ENCODE assay signal across 8 mouse cellular contexts in the genomic region with DNA sequence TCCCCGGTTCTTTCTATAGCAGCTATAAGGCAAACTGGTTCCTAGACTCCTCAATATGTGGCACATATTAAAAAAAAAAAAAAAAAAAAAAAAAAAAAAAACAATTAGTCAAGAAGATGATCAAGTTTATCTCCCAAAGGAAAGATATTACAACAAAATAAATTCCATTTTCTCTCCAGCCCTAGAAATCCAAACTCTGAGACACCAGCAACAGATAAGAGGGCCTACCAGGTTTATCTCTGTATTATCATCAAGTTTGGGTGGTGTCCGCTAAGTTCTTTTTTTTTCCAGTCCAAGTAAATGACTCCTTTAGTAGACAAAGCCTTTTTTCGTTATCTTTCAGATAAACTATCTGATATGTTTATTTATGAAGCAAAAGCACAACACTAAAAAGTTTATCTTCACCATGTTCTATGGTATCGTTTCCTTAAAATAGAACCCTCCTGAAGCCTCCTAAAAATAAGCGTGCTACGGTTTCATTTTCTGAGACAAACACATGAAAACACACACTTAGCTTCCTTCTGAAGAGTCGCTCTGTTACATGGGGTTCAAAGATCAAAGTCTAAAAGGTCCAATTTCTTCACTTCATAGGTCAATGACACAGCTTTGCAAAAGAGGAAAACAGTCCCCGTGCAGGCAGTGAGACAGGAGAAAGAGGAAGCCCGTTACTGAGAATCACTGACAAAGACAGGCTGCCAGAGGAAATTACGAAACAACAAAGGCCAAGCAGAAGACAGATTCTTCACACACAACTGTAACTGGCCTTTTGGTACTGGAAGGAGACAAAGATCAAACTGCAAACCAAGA. TPM values are rescaled to one million over a fixed set of nuclear protein-coding genes. Genes with fewer than 3 reads are reported as not detected.
DNase-seq lines count a peak whose midpoint lies in the region; ATAC-seq and TF ChIP-seq lines count a peak whose summit lies in the region.

No protein-coding gene starts in this region.

- H3K9me3 ChIP-seq in MEL (replicated peaks; ENCODE audit: insufficient read depth, low read length), result no peaks in the 10 kb centered on the region
- no peaks in the 10 kb centered on the region for H3K9me3 ChIP-seq in forebrain, embryonic 15.5 days

- TF ChIP-seq EP300 in MEL (IDR thresholded peaks at IDR 0.05; ENCODE audit: low read depth in 1 of 2, low read length in 2 of 2), result peak; percentile 47 to 57

- H3K36me3 ChIP-seq in MEL (ENCODE audit: control insufficient read depth in 1 of 2, insufficient read depth in 2 of 2, low read length in 2 of 2), result peaks cover 10 to 57% of the 10 kb centered on the region in 2 experiments
- H3K36me3 ChIP-seq in forebrain, embryonic 15.5 days, result peaks cover 9% of the 10 kb centered on the region; the same call in 1 of the 2 replicates

- H3K4me3 ChIP-seq in MEL (ENCODE audit: control insufficient read depth in 1 of 2, insufficient read depth in 1 of 2, low read depth in 2 of 2, low read length in 2 of 2), result peak overlapping the region; percentile 10 to 27; a peak in 3 of 4 replicates
- no peak overlapping the region for H3K4me3 ChIP-seq in forebrain, embryonic 15.5 days

- TF ChIP-seq CTCF in MEL (IDR thresholded peaks at IDR 0.05 in 2 of 3, conservative IDR thresholded peaks at IDR 0.05 in 1 of 3; ENCODE audit: control insufficient read depth in 1 of 3, insufficient read depth in 1 of 3, low read depth in 2 of 3, low read length in 3 of 3, poor library complexity in 1 of 3, severe bottlenecking in 1 of 3), result no peak

- no peak for TF ChIP-seq RAD21 in MEL (IDR thresholded peaks at IDR 0.05; ENCODE audit: low read depth, low read length)

- no peaks in the 10 kb centered on the region for H3K27me3 ChIP-seq in MEL (ENCODE audit: control insufficient read depth in 1 of 2, insufficient read depth in 2 of 2, low read length in 2 of 2)
- peaks cover 4% of the 10 kb centered on the region; the same call in 1 of the 2 replicates for H3K27me3 ChIP-seq in forebrain, embryonic 15.5 days

- peak; percentile 45 for ATAC-seq in megakaryocyte progenitor cell, adult 5-6 weeks (replicated peaks; ENCODE audit: poor library complexity)
- ATAC-seq in forebrain, embryonic 15.5 days (replicated peaks), result no peak

- DNase-seq in heart, adult 18-20 months, result peak; percentile 72 to 80
- DNase-seq in heart, postnatal 4 days, result no peak
- peak; percentile 82 for DNase-seq in MEL (ENCODE audit: low read depth, low spot score)
- DNase-seq in kidney, postnatal 10 days, result peak; percentile 49
- no peak for DNase-seq in left cerebral cortex, adult 9 months (ENCODE audit: low spot score in 2 of 2)
- no peak for DNase-seq in frontal cortex, postnatal 14 days (ENCODE audit: low spot score in 2 of 2)

- H3K79me2 ChIP-seq in MEL (ENCODE audit: control insufficient read depth, insufficient read depth, low read length, poor library complexity), result peaks cover 48% of the 10 kb centered on the region

- WGBS in forebrain, embryonic 15.5 days, result 70% methylated on average over 10 of the region's 10 CpGs

- peak overlapping the region; percentile 59 for H3K27ac ChIP-seq in MEL (ENCODE audit: control insufficient read depth, low read depth, low read length)
- H3K27ac ChIP-seq in forebrain, embryonic 15.5 days (replicated peaks), result no peak overlapping the region

- no peak overlapping the region for H3K4me2 ChIP-seq in forebrain, embryonic 15.5 days (replicated peaks)

- peaks cover 32 to 55% of the 10 kb centered on the region in 2 experiments for H3K4me1 ChIP-seq in MEL (ENCODE audit: control insufficient read depth in 1 of 2, insufficient read depth in 2 of 2, low read length in 2 of 2)
- H3K4me1 ChIP-seq in forebrain, embryonic 15.5 days, result peaks cover 33% of the 10 kb centered on the region

- no peak for TF ChIP-seq POLR2A in MEL (IDR thresholded peaks at IDR 0.05; ENCODE audit: control insufficient read depth in 1 of 2, insufficient read depth in 1 of 2, low read depth in 1 of 2, low read length in 2 of 2, poor library complexity in 1 of 2)

- 0 out of 2 replicates have a peak overlapping the region, but pooled peaks have one; percentile 28 for H3K9ac ChIP-seq in MEL (ENCODE audit: control insufficient read depth, low read depth, low read length, poor library complexity, severe bottlenecking)
- no peak overlapping the region for H3K9ac ChIP-seq in forebrain, embryonic 15.5 days (replicated peaks)

TF ChIP-seq in MEL, 35 proteins besides CTCF, POLR2A, EP300 and RAD21:
- TF ChIP-seq KAT2A (conservative IDR thresholded peaks at IDR 0.05; ENCODE audit: low read depth, low read length) (no peak), MXI1 (IDR thresholded peaks at IDR 0.05; ENCODE audit: low read depth, low read length) (peak; percentile 67), MYB (IDR thresholded peaks at IDR 0.05; ENCODE audit: low read depth, low read length) (no peak), ZKSCAN1 (IDR thresholded peaks at IDR 0.05; ENCODE audit: low read depth, low read length) (no peak), ETS1 (IDR thresholded peaks at IDR 0.05; ENCODE audit: low read depth, low read length) (peak; percentile 70; the same call in 1 of the 2 replicates), NRF1 (IDR thresholded peaks at IDR 0.05; ENCODE audit: insufficient read depth, low read depth, low read length, poor library complexity, severe bottlenecking) (no peak), GATA1 (IDR thresholded peaks at IDR 0.05; ENCODE audit: low read depth, low read length) (peak; percentile 67), TCF12 (IDR thresholded peaks at IDR 0.05; ENCODE audit: low read depth, low read length) (no peak), POLR2AphosphoS2 (IDR thresholded peaks at IDR 0.05; ENCODE audit: low read length) (no peak), SMC3 (IDR thresholded peaks at IDR 0.05; ENCODE audit: low read depth, low read length) (peak; percentile 9; the same call in 1 of the 2 replicates), BHLHE40 (IDR thresholded peaks at IDR 0.05; ENCODE audit: borderline replicate concordance, low read depth, low read length) (0 out of 2 replicates have a peak, but pooled peaks have one; percentile 35), ZMIZ1 (IDR thresholded peaks at IDR 0.05; ENCODE audit: low read depth, low read length) (no peak), MYC (IDR thresholded peaks at IDR 0.05; ENCODE audit: low read depth, low read length) (peak; percentile 55), RCOR1 (IDR thresholded peaks at IDR 0.05; ENCODE audit: low read depth, low read length) (peak; percentile 85), MAX (IDR thresholded peaks at IDR 0.05; ENCODE audit: low read length) (peak; percentile 55), SIN3A (IDR thresholded peaks at IDR 0.05; ENCODE audit: low read length) (peak; percentile 83), TBP (IDR thresholded peaks at IDR 0.05; ENCODE audit: low read depth, low read length) (0 out of 2 replicates have a peak, but pooled peaks have one; percentile 28), ZNF384 (IDR thresholded peaks at IDR 0.05; ENCODE audit: low read depth, low read length) (peak; percentile 86)

RNA-seq across cellular contexts. Expression of a gene that starts 6.1 kb away (rescaled TPM):
- total RNA-seq in heart, adult 18-20 months (2021), result 10 to 100 TPM; 76.2 to 94.4 TPM
- total RNA-seq in heart, postnatal 4 days (2021), result 10 to 100 TPM; 29.4 to 33.1 TPM
- total RNA-seq in MEL (2012; rRNA removed), result 21.0 and 31.8 TPM in 2 replicates
- 100 to 1,000 TPM in 1 of 2 experiments, 10 to 100 TPM in 1; 27.2 to 103 TPM for polyA plus RNA-seq in MEL (2012; ENCODE audit: insufficient read depth in 1 of 2, insufficient read length in 2 of 2, low read depth in 1 of 2, low replicate concordance in 2 of 2, missing spikeins in 1 of 2)
- 19.9 and 23.7 TPM in 2 replicates for total RNA-seq in megakaryocyte progenitor cell, adult 5-6 weeks (2015)
- total RNA-seq in megakaryocyte progenitor cell, adult 5-6 weeks (2017), result 20.1 and 22.8 TPM in 2 replicates
- polyA plus RNA-seq in forebrain, embryonic 15.5 days (2015; fragmentation: Nextera tagmentation; extraction: Ambion mirVana), result 4.6 and 5.3 TPM in 2 replicates

Comparison
In these comparisons a context has a peak if more than half of its experiments do, and no peak if none do; other contexts are left out.
1. DNase-seq: peak in heart, adult 18-20 months (2 of 2), MEL (single experiment) and kidney, postnatal 10 days (single experiment); none in heart, postnatal 4 days (single experiment), left cerebral cortex, adult 9 months (0 of 2) and frontal cortex, postnatal 14 days (0 of 2).